Mouse (Mus musculus) megakaryocyte progenitor cell, adult 5-6 weeks (primary cell): ENCODE measurements around the gene Olfr686. TPM values are rescaled to one million over a fixed set of nuclear protein-coding genes. Genes with fewer than 3 reads are reported as not detected.

Experiments used
- ATAC-seq: replicated peaks from 2 replicates; pipeline ENCODE4 v1.8.0; 2016; ENCODE audit warnings: mild to moderate bottlenecking, moderate TSS enrichment, inconsistent platforms; ENCODE audit not compliant: poor library complexity
- total RNA-seq, 2 experiments: library from RNA; stranded (forward) in 1 of 2; stranded (reverse) in 1 of 2; fragments of 157-497, 149-512 nt in 1 of 2; fragments of 200-1000 nt in 1 of 2; gene quantifications; 2 replicates each; pipeline versions ENCODE4 v1.2.3 to v1.2.4; 2015 to 2017

The Olfr686 gene
- total RNA-seq (2015) (not detected in 2 replicates), total RNA-seq (2017) (not detected in 2 replicates)

DNA sequence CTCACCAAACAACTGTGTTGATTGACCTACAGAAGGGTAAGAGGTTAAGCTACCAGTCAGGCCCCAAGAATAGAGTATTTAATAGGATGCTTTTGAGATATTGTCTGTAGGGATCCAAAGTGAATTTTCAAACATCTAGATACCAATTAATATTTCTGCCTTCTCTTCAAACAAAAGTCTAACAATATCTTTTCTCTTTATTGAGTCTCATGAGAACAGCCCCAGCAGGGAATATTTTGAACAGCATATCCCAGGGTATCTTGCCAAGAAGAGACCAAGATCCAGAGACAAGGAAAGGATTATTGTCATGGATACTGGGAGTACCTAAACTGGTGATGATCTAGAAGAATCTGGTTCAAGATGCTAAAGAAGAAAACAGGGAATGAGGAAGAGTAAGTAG is at the start of gene Olfr686:
Gene Olfr686 (minus strand): TSS at position 101 of the 400 bp plus-strand sequence.
- ATAC-seq: no peak

DNA sequence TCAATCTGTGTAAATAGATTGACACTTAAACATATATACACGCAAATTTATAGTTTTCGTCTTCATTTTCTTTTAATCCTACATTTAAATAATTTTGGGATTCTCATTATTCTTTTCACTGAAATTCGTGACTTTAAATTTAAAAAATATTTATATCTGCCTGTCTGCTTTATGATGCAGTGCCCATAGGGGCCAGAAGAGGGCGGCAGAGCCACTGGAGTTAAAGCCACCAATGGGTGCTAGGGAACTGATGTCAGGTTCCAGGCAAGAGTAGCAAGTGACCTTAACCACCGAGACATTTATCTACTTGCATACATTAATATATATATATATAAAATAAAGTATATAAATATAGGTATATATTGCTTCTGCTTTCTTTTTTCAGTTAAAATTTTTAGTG is 49.4 kb upstream of the Olfr686 start:
- ATAC-seq: peak; percentile 99

DNA sequence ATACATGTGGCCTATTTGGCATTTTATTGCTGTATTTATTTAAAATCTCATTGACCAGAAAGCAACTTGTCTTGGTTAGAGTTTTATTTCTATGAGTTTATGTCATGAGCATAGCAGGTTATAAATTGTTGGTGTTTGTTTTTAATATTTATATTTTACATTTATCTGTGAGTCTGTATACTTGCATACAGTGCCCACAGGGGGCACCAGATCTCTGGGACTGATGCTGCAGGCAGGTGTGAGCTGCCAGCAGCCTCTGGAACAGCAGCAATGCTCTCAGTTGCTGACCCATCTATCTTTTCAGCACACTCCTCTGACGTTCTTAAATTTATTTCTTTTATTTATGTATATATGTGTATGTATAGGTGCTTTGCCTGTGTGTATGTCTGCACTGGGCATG is 40.9 kb upstream of the Olfr686 start:
- ATAC-seq: 0 out of 2 replicates have a peak, but pooled peaks have one; percentile 57

DNA sequence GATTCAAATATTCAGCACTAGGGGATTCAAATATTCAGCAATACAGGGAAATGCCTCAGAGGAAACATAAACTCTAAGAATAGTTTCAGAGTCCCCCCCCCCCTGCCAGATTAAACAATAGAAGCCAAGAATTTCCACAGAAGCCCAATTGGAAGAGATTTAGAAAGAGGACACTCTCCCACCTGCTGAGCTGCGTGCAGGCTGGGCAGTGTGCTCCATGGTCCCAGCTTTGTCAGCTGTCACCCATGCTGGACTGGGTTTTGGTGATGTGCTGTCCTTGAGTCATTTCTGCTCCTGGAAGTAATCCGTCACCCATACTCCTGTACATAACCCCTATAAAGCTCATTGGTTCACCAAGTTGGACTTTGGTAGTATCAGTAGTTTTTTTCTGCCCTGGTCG is 40.4 kb upstream of the Olfr686 start:
- ATAC-seq: no peak

DNA sequence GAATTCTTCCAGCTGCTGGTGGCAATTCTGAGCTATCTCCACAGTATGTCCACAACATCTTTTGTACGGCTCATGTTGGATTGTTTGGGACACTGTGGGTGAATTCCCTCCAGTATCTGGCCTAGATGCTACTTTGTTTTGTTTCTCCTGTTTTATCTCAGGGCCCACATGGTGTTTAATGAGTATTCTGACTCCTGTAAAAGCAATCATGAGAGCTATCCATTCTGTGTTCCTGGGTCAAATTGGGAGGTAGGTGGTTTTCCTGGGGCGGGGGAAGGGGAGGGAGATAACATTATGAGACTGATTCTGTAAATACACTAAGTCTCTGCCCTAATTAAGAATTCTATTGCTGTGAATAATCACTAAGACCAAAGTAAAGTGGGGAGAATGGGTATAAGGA is 22.1 kb upstream of the Olfr686 start:
- no peak for ATAC-seq

DNA sequence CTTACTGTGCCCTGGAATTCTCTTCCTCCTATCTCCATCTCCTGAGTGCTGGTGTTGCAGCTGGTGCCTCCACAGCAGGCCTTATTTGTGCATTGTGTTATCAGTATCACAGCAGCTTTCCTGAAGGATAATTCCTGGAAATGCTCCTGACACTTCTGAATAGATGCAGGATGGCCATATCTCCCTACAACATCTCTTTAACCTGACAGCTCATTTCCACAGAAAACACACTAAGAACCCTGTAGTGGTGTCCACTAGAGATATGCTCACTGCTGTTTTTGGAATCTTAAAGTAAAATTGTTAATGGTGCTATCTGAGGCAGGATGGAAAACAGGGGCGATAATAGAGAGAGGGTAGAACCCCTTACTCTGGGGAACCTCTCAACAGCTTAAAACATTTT is 20.9 kb upstream of the Olfr686 start:
- no peak for ATAC-seq

DNA sequence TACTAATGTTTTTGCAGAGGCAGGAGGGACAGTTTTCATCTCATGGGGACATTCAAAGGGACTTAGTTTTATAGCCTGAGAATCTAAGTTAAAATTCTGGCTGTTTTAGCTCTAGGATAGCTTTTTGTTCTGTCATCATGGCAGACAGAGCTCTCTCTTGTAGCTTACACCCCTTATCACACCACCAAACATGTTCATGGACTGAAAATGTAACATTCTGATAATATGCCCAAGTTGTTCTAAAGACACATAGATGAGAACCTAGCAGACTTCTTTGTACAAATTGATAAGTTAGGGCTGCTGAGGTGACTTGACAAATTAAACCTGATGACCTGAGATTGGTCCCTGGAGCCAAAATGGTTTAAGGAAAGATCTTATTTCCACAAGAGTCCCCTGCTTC is 19.4 kb upstream of the Olfr686 start:
- no peak for ATAC-seq

DNA sequence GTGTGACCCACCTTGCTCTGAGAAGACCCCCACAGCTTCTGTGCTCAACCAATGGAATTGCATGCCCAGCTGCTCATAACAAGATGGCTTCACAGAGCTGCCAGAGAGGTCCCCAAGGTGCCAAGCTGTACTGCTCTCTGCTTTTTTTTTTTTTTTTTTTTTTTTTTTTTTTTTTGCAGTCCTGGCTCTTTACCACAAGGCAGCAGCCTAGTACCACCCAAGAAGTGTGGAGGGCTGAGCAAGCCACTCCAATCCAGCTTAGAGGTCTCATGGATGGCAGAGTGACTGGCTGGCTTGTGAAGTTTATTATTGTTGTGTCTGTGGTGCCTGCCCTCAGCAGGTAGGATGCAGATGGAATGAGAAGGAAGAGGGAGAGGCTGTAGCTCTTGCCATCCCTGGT is 18.8 kb upstream of the Olfr686 start:
- no peak for ATAC-seq

DNA sequence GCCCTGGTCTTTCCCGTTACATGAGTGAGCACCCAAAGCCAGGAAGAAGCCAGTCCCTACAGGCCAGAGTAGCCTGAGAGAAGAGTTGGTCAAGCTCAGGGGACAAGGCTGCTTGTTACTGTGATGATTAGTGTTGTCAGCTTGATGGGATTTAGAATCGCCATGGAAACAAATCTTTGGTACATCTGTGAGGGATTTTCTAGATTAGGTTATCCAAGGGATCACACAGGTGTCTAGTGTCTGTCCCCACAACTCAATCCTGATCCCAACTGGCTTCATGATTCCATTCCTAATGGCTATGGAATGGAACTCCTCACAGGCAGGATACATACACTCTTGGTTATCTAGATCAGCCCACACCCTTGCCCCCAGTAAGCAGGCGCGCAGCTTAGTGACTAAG is 11.0 kb upstream of the Olfr686 start:
- no peak for ATAC-seq

DNA sequence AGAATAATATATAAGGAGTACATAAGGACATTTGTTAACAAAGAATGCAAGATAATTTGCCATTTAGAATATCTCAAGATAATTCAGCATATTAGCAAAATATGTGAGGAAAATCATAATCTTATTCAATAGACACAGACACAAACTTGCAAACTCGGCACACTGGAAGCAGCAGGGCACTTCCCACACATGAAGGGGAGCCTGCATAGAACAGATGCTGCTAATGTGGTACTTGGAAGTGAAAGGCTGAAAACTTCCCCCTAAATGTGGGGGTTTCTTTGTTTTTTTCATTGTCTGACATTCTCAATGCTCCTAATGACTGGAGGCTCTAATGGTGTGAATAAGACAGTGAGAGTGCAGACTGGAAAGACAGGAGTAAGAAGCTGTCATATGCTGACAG is 7.5 kb upstream of the Olfr686 start:
- ATAC-seq: no peak

DNA sequence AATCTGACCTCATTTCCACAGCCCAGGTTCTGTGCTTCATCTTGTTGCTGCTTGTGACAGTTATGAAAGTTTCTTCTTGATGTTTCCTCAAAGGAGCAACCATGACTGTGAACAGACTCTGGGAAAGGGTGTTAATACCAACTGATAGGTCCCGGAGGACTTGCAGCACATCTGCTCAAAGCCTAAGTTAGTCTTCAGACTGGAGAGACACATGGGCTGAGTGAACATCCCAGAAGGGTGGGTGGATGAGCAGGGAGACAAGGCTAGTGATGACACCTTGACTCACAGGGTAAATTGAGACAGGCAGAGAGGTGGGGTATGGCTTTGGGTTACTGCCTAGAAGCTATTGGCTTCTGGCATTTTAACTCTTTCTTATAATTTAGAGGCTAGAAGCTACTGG is 21.4 kb downstream of the Olfr686 start, which contains the start of gene Olfr685:
Gene Olfr685 (minus strand): TSS at position 101 of the 400 bp plus-strand sequence.
- ATAC-seq: no peak

DNA sequence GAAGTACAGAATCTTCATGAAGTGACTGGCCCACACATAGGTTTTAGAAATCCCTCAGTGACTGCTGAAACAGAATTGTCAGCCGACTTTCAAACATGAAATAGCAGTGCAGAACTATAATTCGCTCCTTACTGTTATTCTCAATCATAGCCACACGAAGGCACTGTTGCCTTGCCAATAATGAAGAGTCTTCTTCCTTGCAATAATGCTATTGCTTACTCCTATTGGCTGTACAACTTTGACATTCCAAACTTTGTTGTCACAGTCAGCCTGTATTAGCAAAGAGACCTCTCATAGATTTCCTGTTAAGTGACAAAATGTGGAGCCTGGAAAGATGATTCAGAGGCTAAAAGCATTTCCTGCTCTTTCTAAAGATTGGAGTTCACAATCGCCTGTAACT is 36.5 kb downstream of the Olfr686 start:
- ATAC-seq: 0 out of 2 replicates have a peak, but pooled peaks have one; percentile 39

DNA sequence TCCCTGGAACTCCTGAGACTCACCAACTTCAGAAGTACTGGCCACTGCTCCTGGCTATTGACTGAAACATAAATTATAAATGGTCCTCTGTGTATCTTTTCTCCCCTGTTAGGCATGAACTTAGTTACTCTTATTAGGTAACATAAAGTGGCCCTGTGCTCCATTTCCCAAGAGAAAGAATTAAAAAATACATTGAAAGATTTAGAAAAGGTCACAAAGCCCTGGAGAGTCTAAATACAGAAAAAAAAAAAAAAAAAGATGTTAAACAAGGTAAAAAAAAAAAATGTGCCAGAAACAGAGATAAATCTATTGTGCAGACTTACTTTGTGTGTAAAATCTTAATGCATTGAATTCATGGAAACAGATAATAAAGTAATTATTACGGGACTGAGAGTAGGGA is 43.7 kb downstream of the Olfr686 start, which contains the start of gene Olfr684:
Gene Olfr684 (minus strand): TSS at position 101 of the 400 bp plus-strand sequence.
- ATAC-seq: no peak

Other genes with a start within 250 kb of the Olfr686 start
- not detected in 2 replicates for gene Olfr670, start 244.9 kb downstream of the Olfr686 start, total RNA-seq (2015)
- gene Olfr670, start 244.9 kb downstream of the Olfr686 start, total RNA-seq (2017): not detected in 2 replicates
- not detected in 2 replicates for gene Olfr671, start 228.4 kb downstream of the Olfr686 start, total RNA-seq (2015)
- not detected in 2 replicates for gene Olfr671, start 228.4 kb downstream of the Olfr686 start, total RNA-seq (2017)
- not detected in 2 replicates for gene Olfr672, start 205.5 kb downstream of the Olfr686 start, total RNA-seq (2015)
- not detected in 2 replicates for gene Olfr672, start 205.5 kb downstream of the Olfr686 start, total RNA-seq (2017)
- gene Olfr675, start 179.0 kb downstream of the Olfr686 start, total RNA-seq (2015): not detected in 2 replicates
- not detected in 2 replicates for gene Olfr675, start 179.0 kb downstream of the Olfr686 start, total RNA-seq (2017)
- gene Olfr676, start 174.8 kb downstream of the Olfr686 start, total RNA-seq (2015): not detected in 2 replicates
- not detected in 2 replicates for gene Olfr676, start 174.8 kb downstream of the Olfr686 start, total RNA-seq (2017)
- not detected in 2 replicates for gene Olfr677, start 156.1 kb downstream of the Olfr686 start, total RNA-seq (2015)
- gene Olfr677, start 156.1 kb downstream of the Olfr686 start, total RNA-seq (2017): not detected in 2 replicates
- gene Olfr678, start 143.0 kb downstream of the Olfr686 start, total RNA-seq (2015): not detected in 2 replicates
- gene Olfr678, start 143.0 kb downstream of the Olfr686 start, total RNA-seq (2017): not detected in 2 replicates
- gene Olfr679, start 126.3 kb downstream of the Olfr686 start, total RNA-seq (2015): not detected in 2 replicates
- not detected in 2 replicates for gene Olfr679, start 126.3 kb downstream of the Olfr686 start, total RNA-seq (2017)
- gene Olfr680-ps1, start 114.7 kb downstream of the Olfr686 start, total RNA-seq (2015): not detected in 2 replicates
- gene Olfr680-ps1, start 114.7 kb downstream of the Olfr686 start, total RNA-seq (2017): not detected in 2 replicates
- not detected in 2 replicates for gene Olfr681, start 90.6 kb downstream of the Olfr686 start, total RNA-seq (2015)
- gene Olfr681, start 90.6 kb downstream of the Olfr686 start, total RNA-seq (2017): not detected in 2 replicates
- not detected in 2 replicates for gene Olfr683, start 60.5 kb downstream of the Olfr686 start, total RNA-seq (2015)
- not detected in 2 replicates for gene Olfr683, start 60.5 kb downstream of the Olfr686 start, total RNA-seq (2017)
- gene Olfr684, start 43.8 kb downstream of the Olfr686 start, total RNA-seq (2015): not detected in 2 replicates
- gene Olfr684, start 43.8 kb downstream of the Olfr686 start, total RNA-seq (2017): not detected in 2 replicates
- gene Olfr685, start 21.5 kb downstream of the Olfr686 start, total RNA-seq (2015): not detected in 2 replicates
- gene Olfr685, start 21.5 kb downstream of the Olfr686 start, total RNA-seq (2017): not detected in 2 replicates
- not detected in 2 replicates for gene Olfr688, start 80.6 kb upstream of the Olfr686 start, total RNA-seq (2015)
- not detected in 2 replicates for gene Olfr688, start 80.6 kb upstream of the Olfr686 start, total RNA-seq (2017)
- gene Olfr689, start 103.7 kb upstream of the Olfr686 start, total RNA-seq (2015): not detected in 2 replicates
- gene Olfr689, start 103.7 kb upstream of the Olfr686 start, total RNA-seq (2017): not detected in 2 replicates
- gene Olfr690, start 126.6 kb upstream of the Olfr686 start, total RNA-seq (2015): not detected in 2 replicates
- gene Olfr690, start 126.6 kb upstream of the Olfr686 start, total RNA-seq (2017): not detected in 2 replicates
- not detected in 2 replicates for gene Olfr691, start 134.8 kb upstream of the Olfr686 start, total RNA-seq (2015)
- gene Olfr691, start 134.8 kb upstream of the Olfr686 start, total RNA-seq (2017): not detected in 2 replicates
- not detected in 2 replicates for gene Olfr692, start 160.7 kb upstream of the Olfr686 start, total RNA-seq (2015)
- gene Olfr692, start 160.7 kb upstream of the Olfr686 start, total RNA-seq (2017): not detected in 2 replicates
- not detected in 2 replicates for gene Gm5901, start 167.6 kb upstream of the Olfr686 start, total RNA-seq (2015)
- gene Gm5901, start 167.6 kb upstream of the Olfr686 start, total RNA-seq (2017): not detected in 2 replicates
- gene Fam160a2, start 192.6 kb upstream of the Olfr686 start, total RNA-seq (2015): 32.4 and 33.3 TPM in 2 replicates
- gene Fam160a2, start 192.6 kb upstream of the Olfr686 start, total RNA-seq (2017): 8.7 and 19.8 TPM in 2 replicates
- 0.07 TPM in 1 of 2 replicates, not detected in the other for gene Cnga4, start 197.1 kb upstream of the Olfr686 start, total RNA-seq (2015)
- not detected in 2 replicates for gene Cnga4, start 197.1 kb upstream of the Olfr686 start, total RNA-seq (2017)
- not detected in 2 replicates for gene Cckbr, start 218.2 kb upstream of the Olfr686 start, total RNA-seq (2015)
- gene Cckbr, start 218.2 kb upstream of the Olfr686 start, total RNA-seq (2017): not detected in 2 replicates